Mouse (Mus musculus): ENCODE data around the gene Slc31a1. TPM values are rescaled to one million over a fixed set of nuclear protein-coding genes. Genes with fewer than 3 reads are reported as not detected.

Gene Slc31a1
- polyA plus RNA-seq, 1 experiment, result 18.6 TPM

GRCm38 (mm10) chr4:62437256-62437778, 76.8 kb downstream of the Slc31a1 start:
- Histone ChIP-seq H3K4me1 (ENCODE audit: control insufficient read depth, insufficient read depth, insufficient read length, low read length) (no peaks in the 10 kb centered on the region), H3K27ac (replicated peaks; ENCODE audit: low read depth, low read length) (no peak overlapping the region), H3K4me3 (ENCODE audit: insufficient read depth, low read depth, low read length) (no peak overlapping the region)

- H3K4me1 ChIP-seq (ENCODE audit: control insufficient read depth, insufficient read depth, insufficient read length, low read length), result no peaks in the 10 kb centered on the region
- H3K4me3 ChIP-seq (ENCODE audit: insufficient read depth, low read depth, low read length), result no peak overlapping the region
- H3K27ac ChIP-seq (replicated peaks; ENCODE audit: low read depth, low read length), result no peak overlapping the region
These were observed 77.3 kb downstream of the Slc31a1 start for GRCm38 (mm10) chr4:62437871-62438270.

- no peak overlapping the region for H3K27ac ChIP-seq (replicated peaks; ENCODE audit: low read depth, low read length)
- no peak overlapping the region for H3K4me3 ChIP-seq (ENCODE audit: insufficient read depth, low read depth, low read length)
- no peaks in the 10 kb centered on the region for H3K4me1 ChIP-seq (ENCODE audit: control insufficient read depth, insufficient read depth, insufficient read length, low read length)
These were observed 79.3 kb downstream of the Slc31a1 start for GRCm38 (mm10) chr4:62439793-62440192.

- H3K27ac ChIP-seq (replicated peaks; ENCODE audit: low read depth, low read length), result no peak overlapping the region
- no peak overlapping the region for H3K4me3 ChIP-seq (ENCODE audit: insufficient read depth, low read depth, low read length)
- H3K4me1 ChIP-seq (ENCODE audit: control insufficient read depth, insufficient read depth, insufficient read length, low read length), result no peaks in the 10 kb centered on the region
These were observed 80.0 kb downstream of the Slc31a1 start for GRCm38 (mm10) chr4:62440544-62440943.

GRCm38 (mm10) chr4:62440986-62441385, 80.5 kb downstream of the Slc31a1 start:
- H3K27ac ChIP-seq (replicated peaks; ENCODE audit: low read depth, low read length), result no peak overlapping the region
- no peak overlapping the region for H3K4me3 ChIP-seq (ENCODE audit: insufficient read depth, low read depth, low read length)
- no peaks in the 10 kb centered on the region for H3K4me1 ChIP-seq (ENCODE audit: control insufficient read depth, insufficient read depth, insufficient read length, low read length)

Other genes starting within 250 kb of the Slc31a1 start
- gene Mup21, start 209.9 kb upstream of the Slc31a1 start, polyA plus RNA-seq (2012; ENCODE audit: insufficient read depth, insufficient read length, missing spikeins), result not detected in 2 replicates
- 0.92 and 1.2 TPM in 2 replicates for gene Zfp37, start 129.7 kb upstream of the Slc31a1 start, polyA plus RNA-seq (2012; ENCODE audit: insufficient read depth, insufficient read length, missing spikeins)
- gene Slc31a2, start 98.2 kb upstream of the Slc31a1 start, polyA plus RNA-seq (2012; ENCODE audit: insufficient read depth, insufficient read length, missing spikeins), result 7.9 and 11.2 TPM in 2 replicates
- 13.0 and 13.5 TPM in 2 replicates for gene Fkbp15, start 179 bp upstream of the Slc31a1 start, polyA plus RNA-seq (2012; ENCODE audit: insufficient read depth, insufficient read length, missing spikeins)
- gene Cdc26, start 47.9 kb downstream of the Slc31a1 start, polyA plus RNA-seq (2012; ENCODE audit: insufficient read depth, insufficient read length, missing spikeins), result 52.5 and 76.2 TPM in 2 replicates
- gene Prpf4, start 48.1 kb downstream of the Slc31a1 start, polyA plus RNA-seq (2012; ENCODE audit: insufficient read depth, insufficient read length, missing spikeins), result 5.1 and 5.4 TPM in 2 replicates
- gene Rnf183, start 74.5 kb downstream of the Slc31a1 start, polyA plus RNA-seq (2012; ENCODE audit: insufficient read depth, insufficient read length, missing spikeins), result not detected in 2 replicates
- gene Wdr31, start 110.2 kb downstream of the Slc31a1 start, polyA plus RNA-seq (2012; ENCODE audit: insufficient read depth, insufficient read length, missing spikeins), result not detected in 2 replicates
- not detected in 2 replicates for gene Bspry, start 119.3 kb downstream of the Slc31a1 start, polyA plus RNA-seq (2012; ENCODE audit: insufficient read depth, insufficient read length, missing spikeins)
- gene Hdhd3, start 142.7 kb downstream of the Slc31a1 start, polyA plus RNA-seq (2012; ENCODE audit: insufficient read depth, insufficient read length, missing spikeins), result 9.1 and 14.9 TPM in 2 replicates
- 73.2 and 87.7 TPM in 2 replicates for gene Alad, start 159.2 kb downstream of the Slc31a1 start, polyA plus RNA-seq (2012; ENCODE audit: insufficient read depth, insufficient read length, missing spikeins)
- 41.9 and 44.2 TPM in 2 replicates for gene Pole3, start 164.3 kb downstream of the Slc31a1 start, polyA plus RNA-seq (2012; ENCODE audit: insufficient read depth, insufficient read length, missing spikeins)
- gene 4933430I17Rik, start 164.6 kb downstream of the Slc31a1 start, polyA plus RNA-seq (2012; ENCODE audit: insufficient read depth, insufficient read length, missing spikeins), result not detected in 2 replicates
- 49.5 and 102 TPM in 2 replicates for gene Rgs3, start 199.1 kb downstream of the Slc31a1 start, polyA plus RNA-seq (2012; ENCODE audit: insufficient read depth, insufficient read length, missing spikeins)

All from brown adipose tissue, adult 24 weeks (tissue).